Mouse (Mus musculus): ENCODE measurements at regions not wholly inside any gene's neighbourhood (a gene's known extent, or its start where the extent isn't known, plus 50 kb on each side); places are given as distances from the start of the nearest gene placed in this dataset.

- DNase-seq (ENCODE audit: low read depth, low spot score) = peak; percentile 3
Observed at GRCm38 (mm10) chr4:81005507-81006328, 95.3 kb downstream of the Lurap1l start.

DNA sequence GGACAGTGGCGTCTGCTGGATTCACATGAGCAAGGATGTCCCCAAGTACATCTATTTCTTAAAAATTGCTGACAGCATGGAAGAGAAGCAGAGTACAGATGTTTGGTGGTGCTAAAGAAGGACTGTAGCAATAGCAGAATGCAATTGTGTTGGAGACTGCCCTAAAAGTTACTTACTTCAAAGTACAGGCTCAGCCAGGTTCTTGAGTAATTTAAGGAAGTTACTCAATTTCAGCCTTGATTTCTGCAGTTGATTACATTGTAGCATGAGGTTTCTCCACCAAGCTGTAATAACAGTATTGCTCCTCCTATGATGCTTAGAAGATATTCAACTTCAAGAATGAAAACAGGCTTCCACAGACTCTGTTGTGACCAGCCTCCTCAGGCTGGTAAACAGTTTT, 96.1 kb downstream of the Lurap1l start:
- DNase-seq (ENCODE audit: low read depth, low spot score) = no peak

GRCm38 (mm10) chr4:81021850-81022249, 111.4 kb downstream of the Lurap1l start:
- no peak for DNase-seq (ENCODE audit: low read depth, low spot score)

DNA sequence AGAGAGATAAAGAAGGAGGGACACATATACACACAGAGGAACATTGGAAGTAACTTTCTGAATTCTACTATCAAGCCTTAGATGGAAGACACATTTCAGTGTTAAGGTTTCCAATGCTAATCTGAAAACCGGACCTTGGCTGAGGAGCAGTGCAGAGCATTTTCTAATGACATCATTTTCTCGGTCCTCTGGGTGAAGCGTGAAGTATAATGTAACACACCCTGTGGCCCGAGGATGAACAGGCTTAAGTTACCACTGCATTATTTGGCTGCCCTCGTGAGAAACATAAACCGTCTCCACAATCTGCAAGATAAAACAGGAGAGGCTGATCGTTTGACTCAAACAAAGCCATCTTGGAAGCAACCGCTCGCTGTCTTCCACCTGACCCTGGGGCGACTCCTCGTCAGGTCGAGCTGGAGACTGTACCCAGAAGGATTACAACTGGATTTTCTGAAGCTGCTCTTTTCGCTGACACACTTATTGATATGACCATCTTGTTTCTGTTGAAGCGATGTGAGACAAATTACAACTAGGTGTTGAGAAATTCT, 113.1 kb downstream of the Lurap1l start:
- no peak for DNase-seq (ENCODE audit: low read depth, low spot score)

DNA sequence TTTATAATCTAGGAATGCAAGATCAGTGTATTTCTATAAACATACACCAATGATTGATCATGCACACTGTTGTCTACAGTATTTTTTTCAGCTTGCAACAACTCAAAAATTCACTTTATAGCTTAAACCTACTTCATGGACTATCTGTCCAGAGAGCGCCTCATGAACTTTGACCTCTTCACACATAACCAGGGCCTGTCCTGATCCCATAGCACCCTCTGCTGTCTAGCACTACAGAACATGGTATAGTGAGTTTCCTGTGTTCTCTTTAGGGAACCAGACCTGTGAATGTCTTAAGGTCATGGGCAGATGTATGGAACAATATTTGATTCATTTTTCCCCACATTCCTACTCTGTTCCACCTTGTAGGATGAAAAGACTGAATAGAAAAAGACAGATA, 117.1 kb downstream of the Lurap1l start:
- no peak for DNase-seq (ENCODE audit: low read depth, low spot score)

GRCm38 (mm10) chr4:81030671-81031070, 120.2 kb downstream of the Lurap1l start:
- no peak for DNase-seq (ENCODE audit: low read depth, low spot score)

DNA sequence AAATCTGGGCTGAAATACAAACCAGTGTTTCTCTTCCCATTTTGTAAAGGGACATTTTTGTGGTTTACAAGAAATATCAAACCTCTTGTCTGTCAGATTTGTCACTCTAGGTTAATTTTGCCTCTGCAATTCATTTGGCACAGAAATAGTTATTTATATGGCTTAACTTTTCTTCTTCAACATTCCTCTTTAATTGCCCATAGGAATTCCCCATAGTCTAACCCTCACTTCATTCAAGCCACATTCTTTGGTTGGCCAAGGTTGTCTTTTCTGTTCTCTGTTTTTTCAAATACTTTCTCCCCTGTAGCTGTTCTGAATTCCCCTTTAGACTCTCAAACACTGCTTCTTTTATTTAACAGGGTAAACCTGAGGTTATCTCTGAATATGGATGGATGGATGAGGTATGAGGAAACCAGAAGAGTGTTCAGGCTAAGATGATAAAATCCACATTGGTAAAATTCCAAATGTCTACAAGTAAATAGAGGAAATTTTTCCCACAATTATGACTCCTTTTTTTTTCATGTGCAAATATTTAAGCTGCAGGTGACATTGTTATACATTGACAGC, 127.0 kb downstream of the Lurap1l start:
- DNase-seq (ENCODE audit: low read depth, low spot score) = no peak

DNA sequence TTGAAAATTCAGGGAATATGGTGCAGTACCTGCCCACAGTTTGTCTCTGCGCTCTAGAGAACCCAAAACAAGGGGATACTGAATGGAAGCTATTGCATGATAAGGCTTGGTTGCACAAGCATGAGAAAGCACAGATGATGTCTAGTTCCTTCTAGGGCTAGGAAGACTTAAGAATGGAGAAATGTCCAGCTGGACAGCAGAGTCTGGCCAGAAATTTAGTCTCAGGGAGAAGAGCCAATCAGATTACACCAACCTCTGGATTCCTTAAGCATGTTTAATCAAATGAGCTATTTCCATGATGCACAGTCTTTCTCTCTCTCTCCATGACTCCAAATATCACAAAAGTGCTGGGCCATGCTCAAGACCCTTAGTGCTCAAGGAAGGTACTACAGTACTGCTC, 147.8 kb downstream of the Lurap1l start:
- no peak for DNase-seq (ENCODE audit: low read depth, low spot score)

DNA sequence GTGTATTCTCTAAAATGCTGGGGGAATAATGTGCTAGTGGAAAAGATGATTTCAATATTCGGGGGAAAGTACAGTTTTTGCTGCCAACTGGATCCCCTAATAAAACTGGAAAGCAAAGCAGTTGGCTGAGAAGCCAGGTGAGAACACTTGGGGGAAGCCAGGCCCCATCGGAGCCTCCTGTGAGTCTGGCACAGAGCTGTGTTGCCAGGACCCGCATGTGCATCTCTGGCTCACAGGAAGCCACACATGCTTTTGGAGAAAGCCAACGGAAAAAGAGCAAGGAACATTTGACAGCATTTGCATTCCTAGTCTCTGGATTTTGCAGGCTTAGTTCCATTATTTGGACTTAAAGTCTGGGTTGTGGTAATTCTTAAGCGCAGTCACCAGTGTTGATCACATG, 148.4 kb downstream of the Lurap1l start:
- no peak for DNase-seq (ENCODE audit: low read depth, low spot score)

- DNase-seq (ENCODE audit: low read depth, low spot score) = no peak
Observed at GRCm38 (mm10) chr4:81059356-81059755, 148.9 kb downstream of the Lurap1l start.

DNA sequence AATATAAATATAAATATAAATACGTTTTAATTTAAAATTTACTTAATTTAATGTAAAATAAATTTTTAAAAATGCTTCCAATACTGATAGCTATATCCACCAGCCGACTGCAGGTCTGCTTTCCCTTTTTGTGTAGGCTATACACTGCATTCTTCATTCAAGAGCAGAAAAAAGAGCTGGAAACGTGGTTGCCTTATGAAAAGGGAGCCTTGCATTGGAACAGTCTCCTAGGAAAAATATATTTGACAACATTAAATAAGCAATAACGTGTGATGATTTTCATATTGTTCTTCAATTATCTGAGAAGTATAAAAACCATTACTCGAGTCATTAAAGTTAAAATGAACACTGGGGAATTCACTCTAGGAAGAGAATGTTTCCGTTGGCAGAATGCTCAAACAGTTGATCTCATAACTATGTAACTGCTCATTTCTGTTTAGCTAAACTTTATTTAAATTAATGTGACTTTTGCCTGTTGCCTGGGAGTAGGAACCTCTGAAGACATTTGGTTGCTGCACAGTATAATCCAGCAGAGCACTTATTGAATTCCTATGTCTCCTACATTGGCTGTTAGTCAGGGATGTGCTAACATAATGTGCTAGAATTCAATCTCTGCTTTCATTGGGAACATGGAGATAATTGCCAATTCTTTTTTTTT, 172.0 kb downstream of the Lurap1l start:
- no peak for DNase-seq (ENCODE audit: low read depth, low spot score)

DNA sequence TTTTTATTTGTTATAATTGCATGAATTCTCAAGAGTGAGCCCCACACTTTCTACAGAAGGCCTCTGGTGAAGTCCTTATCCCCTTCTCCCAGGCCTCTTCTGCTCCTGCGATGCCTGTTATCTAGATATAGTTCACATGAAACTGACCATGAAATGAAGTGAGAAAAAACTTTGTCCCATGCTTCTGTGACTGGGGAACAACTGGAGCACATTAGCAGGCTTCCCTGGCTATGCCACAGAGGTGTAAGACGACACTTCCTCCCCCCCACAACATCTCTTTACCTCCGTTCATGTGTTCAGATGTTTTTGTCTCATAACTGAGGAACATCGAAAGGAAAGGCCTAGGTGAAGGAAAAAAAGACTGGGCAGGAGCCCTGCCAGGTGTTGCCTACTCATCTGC, 174.7 kb downstream of the Lurap1l start:
- DNase-seq (ENCODE audit: low read depth, low spot score) = no peak

DNA sequence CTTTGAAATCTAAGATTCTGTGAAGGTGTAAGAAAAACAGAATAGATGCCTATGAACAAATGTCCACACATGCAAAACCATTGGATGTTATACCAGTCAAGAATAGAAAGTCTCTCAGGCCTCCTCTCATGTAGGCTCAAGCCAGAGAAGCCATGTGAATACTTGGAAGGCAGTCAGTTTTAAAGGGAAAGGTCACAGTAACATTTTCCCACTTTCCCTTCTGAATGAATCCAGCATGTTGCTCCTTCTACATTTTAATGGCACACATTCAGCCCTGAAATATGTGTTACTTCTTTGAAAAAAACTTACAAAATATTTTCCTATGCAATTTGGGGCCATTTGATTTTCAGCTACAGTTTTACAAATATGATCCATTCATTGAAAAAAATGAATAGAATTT, 186.1 kb downstream of the Lurap1l start:
- DNase-seq (ENCODE audit: low read depth, low spot score) = no peak

- no peak for DNase-seq (ENCODE audit: low read depth, low spot score)
Observed at GRCm38 (mm10) chr4:81097597-81097996, 187.2 kb downstream of the Lurap1l start.

GRCm38 (mm10) chr4:81101049-81101448, 190.6 kb downstream of the Lurap1l start:
- DNase-seq (ENCODE audit: low read depth, low spot score) = no peak

DNA sequence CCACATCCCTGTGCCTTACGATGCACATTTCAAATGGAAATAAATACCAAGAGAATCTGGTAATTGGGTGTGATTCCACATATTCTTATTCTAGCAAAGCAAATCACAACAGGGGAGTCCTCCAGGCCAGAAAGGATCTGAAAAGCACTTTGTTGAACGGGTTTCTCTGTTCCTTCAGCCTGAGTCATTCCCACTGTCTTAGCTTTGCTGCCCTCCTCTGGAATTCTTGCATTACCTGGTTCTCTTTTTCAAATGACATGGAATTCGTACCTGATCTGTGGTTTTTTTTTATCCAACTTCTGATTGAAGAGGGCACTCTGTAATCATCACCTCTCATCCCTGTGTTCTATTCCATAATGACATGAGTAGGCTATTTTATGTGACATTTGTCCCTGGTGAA, 200.9 kb downstream of the Lurap1l start:
- peak; percentile 15 for DNase-seq (ENCODE audit: low read depth, low spot score)

DNA sequence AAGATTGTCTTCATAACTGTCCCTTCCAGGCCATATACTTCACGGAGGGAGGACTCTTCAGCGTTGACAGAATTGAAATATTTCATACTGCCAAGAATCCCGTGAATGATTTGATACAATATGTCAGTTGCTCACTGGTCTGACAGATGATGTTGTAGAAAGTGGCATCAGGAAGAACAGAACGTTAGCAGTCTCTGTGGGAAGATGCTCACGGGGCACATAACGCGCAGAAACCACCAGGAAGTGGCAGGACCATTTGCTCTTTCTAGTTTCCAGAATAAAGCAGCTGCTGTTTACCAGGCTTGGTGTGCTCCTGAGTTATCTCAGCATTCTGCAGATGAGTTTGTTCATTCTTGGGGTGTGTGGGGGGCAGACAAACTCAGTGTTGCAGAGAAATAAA, 206.0 kb downstream of the Lurap1l start:
- peak; percentile 12 for DNase-seq (ENCODE audit: low read depth, low spot score)

- no peak for DNase-seq (ENCODE audit: low read depth, low spot score)
Observed at GRCm38 (mm10) chr4:81124155-81124554, 213.7 kb downstream of the Lurap1l start.

GRCm38 (mm10) chr4:81129874-81130273, 219.4 kb downstream of the Lurap1l start:
- no peak for DNase-seq (ENCODE audit: low read depth, low spot score)

- DNase-seq (ENCODE audit: low read depth, low spot score) = no peak
Observed at GRCm38 (mm10) chr4:81173111-81173510, 262.7 kb downstream of the Lurap1l start.

GRCm38 (mm10) chr4:81177443-81178041, 265.1 kb downstream of the Mpdz start:
- no peak for DNase-seq (ENCODE audit: low read depth, low spot score)

Data from telencephalon, adult 2 months (tissue).